Mouse (Mus musculus) telencephalon, adult 2 months (tissue): ENCODE results near the gene Samd5.

Experiments
- DNase-seq: peaks from one replicate; pipeline ENCODE4 v3.0.0-alpha.2; 2011; ENCODE audit warnings: low read depth, low spot score

Samd5 gene

GRCm38 (mm10) chr10:9650050-9650825, 24.8 kb downstream of the Samd5 start:
- DNase-seq: no peak

GRCm38 (mm10) chr10:9648464-9648863, 26.5 kb downstream of the Samd5 start:
- DNase-seq: no peak

GRCm38 (mm10) chr10:9647741-9648140, 27.3 kb downstream of the Samd5 start:
- DNase-seq: no peak

- no peak for DNase-seq
Measured at GRCm38 (mm10) chr10:9646391-9646790, 28.6 kb downstream of the Samd5 start.

- no peak for DNase-seq
Measured at GRCm38 (mm10) chr10:9643531-9643930, 31.5 kb downstream of the Samd5 start.

- peak; percentile 66 for DNase-seq
Measured at GRCm38 (mm10) chr10:9642077-9642476, 32.9 kb downstream of the Samd5 start.

GRCm38 (mm10) chr10:9640678-9641077, 34.3 kb downstream of the Samd5 start:
- no peak for DNase-seq

GRCm38 (mm10) chr10:9640056-9640455, 35.0 kb downstream of the Samd5 start:
- DNase-seq: no peak

- no peak for DNase-seq
Measured at GRCm38 (mm10) chr10:9625356-9625755, 49.7 kb downstream of the Samd5 start.

- DNase-seq: no peak
Measured at GRCm38 (mm10) chr10:9621926-9622688, 52.9 kb downstream of the Samd5 start.

GRCm38 (mm10) chr10:9621055-9621454, 54.0 kb downstream of the Samd5 start:
- no peak for DNase-seq

GRCm38 (mm10) chr10:9615009-9615408, 60.0 kb downstream of the Samd5 start:
- DNase-seq: no peak

- no peak for DNase-seq
Measured at GRCm38 (mm10) chr10:9608854-9609253, 66.2 kb downstream of the Samd5 start.

- no peak for DNase-seq
Measured at GRCm38 (mm10) chr10:9607155-9607554, 67.9 kb downstream of the Samd5 start.

GRCm38 (mm10) chr10:9605635-9606034, 69.4 kb downstream of the Samd5 start:
- DNase-seq: no peak

- DNase-seq: no peak
Measured at GRCm38 (mm10) chr10:9603290-9603689, 71.7 kb downstream of the Samd5 start.

GRCm38 (mm10) chr10:9602845-9603244, 72.2 kb downstream of the Samd5 start:
- no peak for DNase-seq

- peak; percentile 52 for DNase-seq
Measured at GRCm38 (mm10) chr10:9602389-9602788, 72.6 kb downstream of the Samd5 start.

- DNase-seq: no peak
Measured at GRCm38 (mm10) chr10:9596228-9596627, 78.8 kb downstream of the Samd5 start.

GRCm38 (mm10) chr10:9594666-9595065, 80.3 kb downstream of the Samd5 start:
- DNase-seq: no peak

- no peak for DNase-seq
Measured at GRCm38 (mm10) chr10:9590606-9591005, 84.4 kb downstream of the Samd5 start.

GRCm38 (mm10) chr10:9586328-9586727, 88.7 kb downstream of the Samd5 start:
- peak; percentile 85 for DNase-seq

- no peak for DNase-seq
Measured at GRCm38 (mm10) chr10:9579374-9579773, 95.6 kb downstream of the Samd5 start.
